Mouse (Mus musculus): Measurements from ENCODE around the gene Dok1. TPM values are rescaled to one million over a fixed set of nuclear protein-coding genes. Genes with fewer than 3 reads are reported as not detected.
A peak's percentile ranks its signal among the peaks of the same experiment; 100 is the strongest.

Dok1 gene
- polyA plus RNA-seq, 1 experiment from 2014 or later = 2.2 TPM

GRCm38 (mm10) chr6:83054074-83054851 lies 21.0 kb upstream of the Dok1 start, which contains the start of gene Aup1:
Aup1 (plus strand) TSS chr6:83054521.
- Histone ChIP-seq H3K27me3 (ENCODE audit: control insufficient read depth, insufficient read depth, low read length) (no peaks in the 10 kb centered on the region), H3K4me1 (replicated peaks; ENCODE audit: control insufficient read depth, insufficient read depth, low read length) (peaks cover 23% of the 10 kb centered on the region), H3K4me3 (replicated peaks; ENCODE audit: low read length) (peak within 1 kb of the TSS; percentile 95), H3K36me3 (replicated peaks; ENCODE audit: control insufficient read depth, insufficient read depth) (peaks cover 29% of the 10 kb centered on the region), H3K9me3 (ENCODE audit: control insufficient read depth, low read length) (no peaks in the 10 kb centered on the region), H3K27ac (peak within 1 kb of the TSS; percentile 87), H3K9ac (peak within 1 kb of the TSS; percentile 93), H3K4me2 (replicated peaks) (peak within 1 kb of the TSS; percentile 85)
- DNase-seq (ENCODE audit: low spot score) = peak; percentile 98
- ATAC-seq (ENCODE audit: low FRiP score) = peak; percentile 96
- under 1% methylated on average over 59 of the region's 64 CpGs for WGBS

DNA sequence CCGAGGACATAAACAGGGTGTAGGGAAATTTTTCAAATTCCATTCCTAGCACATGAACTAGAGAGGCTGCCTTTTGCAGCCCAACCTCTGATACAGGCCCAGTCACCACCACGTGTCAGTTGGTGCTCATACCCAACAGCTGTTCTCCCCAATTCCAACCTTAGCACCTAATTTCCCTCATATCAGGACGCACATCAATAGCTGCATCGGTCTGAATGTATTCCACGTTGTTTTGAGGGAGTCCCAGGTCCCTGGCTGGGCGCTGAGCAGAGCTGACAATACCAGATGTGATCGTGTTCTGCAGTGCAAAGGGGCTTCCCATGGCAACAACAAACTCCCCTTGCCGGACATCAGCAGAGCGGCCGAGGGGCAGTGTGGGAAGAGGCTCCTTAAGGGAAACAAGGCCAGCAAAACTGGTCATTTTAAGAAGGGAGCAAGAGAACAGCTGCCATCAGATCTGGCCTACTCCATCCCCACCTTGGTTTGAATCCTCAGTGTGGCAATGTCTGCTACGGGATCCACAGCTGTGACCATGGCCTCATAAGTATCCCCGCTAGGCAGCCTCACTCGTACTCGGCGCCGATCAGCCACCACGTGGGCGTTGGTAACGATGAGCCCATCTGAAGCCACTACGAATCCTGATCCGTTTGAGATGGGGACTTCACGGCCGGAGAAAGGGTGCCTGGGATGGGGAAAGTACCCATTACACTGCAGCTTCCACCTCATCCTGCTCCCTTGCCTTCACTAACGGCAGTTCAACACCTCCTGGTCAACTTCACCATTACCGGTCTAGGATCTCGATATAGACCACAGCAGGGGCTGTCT lies 20.1 kb upstream of the Dok1 start:
- no peaks in the 10 kb centered on the region for H3K27me3 ChIP-seq (ENCODE audit: control insufficient read depth, insufficient read depth, low read length)
- H3K4me2 ChIP-seq (replicated peaks) = peak overlapping the region; percentile 85
- H3K9me3 ChIP-seq (ENCODE audit: control insufficient read depth, low read length) = no peaks in the 10 kb centered on the region
- WGBS = 2% methylated on average over 26 of the region's 26 CpGs
- peaks cover 23% of the 10 kb centered on the region for H3K4me1 ChIP-seq (replicated peaks; ENCODE audit: control insufficient read depth, insufficient read depth, low read length)
- peak; percentile 9; the same call in 1 of the 2 replicates for ATAC-seq (ENCODE audit: low FRiP score)
- peaks cover 29% of the 10 kb centered on the region for H3K36me3 ChIP-seq (replicated peaks; ENCODE audit: control insufficient read depth, insufficient read depth)
- peak; percentile 48 for DNase-seq (ENCODE audit: low spot score)
- peak overlapping the region; percentile 93 for H3K9ac ChIP-seq
- peak overlapping the region; percentile 95 for H3K4me3 ChIP-seq (replicated peaks; ENCODE audit: low read length)
- H3K27ac ChIP-seq = peak overlapping the region; percentile 87

- H3K9me3 ChIP-seq (ENCODE audit: control insufficient read depth, low read length) = no peaks in the 10 kb centered on the region
- H3K4me3 ChIP-seq (replicated peaks; ENCODE audit: low read length) = no peak overlapping the region
- no peaks in the 10 kb centered on the region for H3K27me3 ChIP-seq (ENCODE audit: control insufficient read depth, insufficient read depth, low read length)
- 79% methylated on average over 10 of the region's 10 CpGs for WGBS
- ATAC-seq (ENCODE audit: low FRiP score) = no peak
- H3K9ac ChIP-seq = no peak overlapping the region
- peaks cover 12% of the 10 kb centered on the region for H3K4me1 ChIP-seq (replicated peaks; ENCODE audit: control insufficient read depth, insufficient read depth, low read length)
- H3K27ac ChIP-seq = no peak overlapping the region
- H3K4me2 ChIP-seq (replicated peaks) = no peak overlapping the region
- no peak for DNase-seq (ENCODE audit: low spot score)
- peaks cover 16% of the 10 kb centered on the region; the same call in 1 of the 2 replicates for H3K36me3 ChIP-seq (replicated peaks; ENCODE audit: control insufficient read depth, insufficient read depth)
Measured at GRCm38 (mm10) chr6:83049367-83049766, 16.1 kb upstream of the Dok1 start.

DNA sequence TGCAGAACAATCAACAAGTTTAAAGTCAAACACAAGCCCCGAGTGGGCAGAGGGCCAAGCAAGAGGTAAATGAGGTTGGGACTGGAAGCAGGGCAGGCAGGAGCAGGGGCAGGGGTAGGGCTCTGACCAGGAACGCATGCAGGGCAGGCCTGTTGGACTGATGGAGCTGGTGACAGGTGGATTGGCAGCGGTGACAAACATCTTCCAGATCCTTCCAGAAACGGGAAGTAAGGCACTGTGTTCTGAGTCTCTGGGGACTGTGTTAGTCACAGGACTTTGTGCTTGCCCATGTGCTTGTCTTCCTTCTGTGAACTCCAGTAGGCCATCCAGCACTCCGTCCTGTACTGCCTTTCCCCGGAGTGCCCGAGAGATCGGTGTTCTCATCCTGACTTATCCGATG lies 11.5 kb upstream of the Dok1 start:
- no peak overlapping the region for H3K4me2 ChIP-seq (replicated peaks)
- H3K27ac ChIP-seq = no peak overlapping the region
- H3K4me1 ChIP-seq (replicated peaks; ENCODE audit: control insufficient read depth, insufficient read depth, low read length) = no peaks in the 10 kb centered on the region
- no peaks in the 10 kb centered on the region for H3K27me3 ChIP-seq (ENCODE audit: control insufficient read depth, insufficient read depth, low read length)
- 78% methylated on average over 9 of the region's 9 CpGs for WGBS
- no peak overlapping the region for H3K9ac ChIP-seq
- ATAC-seq (ENCODE audit: low FRiP score) (no peak), DNase-seq (ENCODE audit: low spot score) (no peak)
- no peak overlapping the region for H3K4me3 ChIP-seq (replicated peaks; ENCODE audit: low read length)
- H3K36me3 ChIP-seq (replicated peaks; ENCODE audit: control insufficient read depth, insufficient read depth) = no peaks in the 10 kb centered on the region
- no peaks in the 10 kb centered on the region for H3K9me3 ChIP-seq (ENCODE audit: control insufficient read depth, low read length)

- Histone ChIP-seq H3K27me3 (ENCODE audit: control insufficient read depth, insufficient read depth, low read length) (no peaks in the 10 kb centered on the region), H3K9ac (no peak overlapping the region), H3K4me2 (replicated peaks) (no peak overlapping the region), H3K27ac (no peak overlapping the region), H3K4me1 (replicated peaks; ENCODE audit: control insufficient read depth, insufficient read depth, low read length) (no peaks in the 10 kb centered on the region), H3K4me3 (replicated peaks; ENCODE audit: low read length) (no peak overlapping the region), H3K9me3 (ENCODE audit: control insufficient read depth, low read length) (no peaks in the 10 kb centered on the region), H3K36me3 (replicated peaks; ENCODE audit: control insufficient read depth, insufficient read depth) (no peaks in the 10 kb centered on the region)
- 92% methylated on average over 5 of the region's 5 CpGs for WGBS
- ATAC-seq (ENCODE audit: low FRiP score) (no peak), DNase-seq (ENCODE audit: low spot score) (no peak)
Measured at GRCm38 (mm10) chr6:83043993-83044392, 10.7 kb upstream of the Dok1 start.

DNA sequence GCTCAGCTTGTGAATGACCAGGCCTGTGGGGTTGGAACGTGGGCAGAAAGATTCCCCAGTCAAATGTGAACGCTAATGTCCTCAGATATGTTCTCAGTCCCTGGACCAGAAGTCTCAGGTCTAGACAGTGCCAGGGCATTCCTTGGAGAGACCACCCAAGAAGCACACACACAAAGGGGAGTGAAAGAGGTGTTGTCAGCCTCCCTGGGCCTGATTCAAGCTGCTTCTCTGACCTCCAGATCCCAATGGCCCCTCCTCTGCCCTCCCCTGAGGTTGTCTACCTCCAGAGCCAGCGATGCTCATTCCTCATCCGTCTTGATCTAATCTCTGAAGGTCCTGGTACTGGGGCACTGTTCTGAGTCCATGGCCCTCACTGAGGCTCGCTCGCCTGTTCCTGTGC lies 10.3 kb upstream of the Dok1 start:
- no peak overlapping the region for H3K4me2 ChIP-seq (replicated peaks)
- no peak overlapping the region for H3K9ac ChIP-seq
- DNase-seq (ENCODE audit: low spot score) (no peak), ATAC-seq (ENCODE audit: low FRiP score) (no peak)
- no peaks in the 10 kb centered on the region for H3K9me3 ChIP-seq (ENCODE audit: control insufficient read depth, low read length)
- H3K4me1 ChIP-seq (replicated peaks; ENCODE audit: control insufficient read depth, insufficient read depth, low read length) = 0 out of 2 replicates have a peak, but pooled peaks cover 2% of the 10 kb centered on the region
- WGBS = 72% methylated on average over 6 of the region's 6 CpGs
- no peaks in the 10 kb centered on the region for H3K27me3 ChIP-seq (ENCODE audit: control insufficient read depth, insufficient read depth, low read length)
- no peaks in the 10 kb centered on the region for H3K36me3 ChIP-seq (replicated peaks; ENCODE audit: control insufficient read depth, insufficient read depth)
- no peak overlapping the region for H3K4me3 ChIP-seq (replicated peaks; ENCODE audit: low read length)
- H3K27ac ChIP-seq = no peak overlapping the region

DNA sequence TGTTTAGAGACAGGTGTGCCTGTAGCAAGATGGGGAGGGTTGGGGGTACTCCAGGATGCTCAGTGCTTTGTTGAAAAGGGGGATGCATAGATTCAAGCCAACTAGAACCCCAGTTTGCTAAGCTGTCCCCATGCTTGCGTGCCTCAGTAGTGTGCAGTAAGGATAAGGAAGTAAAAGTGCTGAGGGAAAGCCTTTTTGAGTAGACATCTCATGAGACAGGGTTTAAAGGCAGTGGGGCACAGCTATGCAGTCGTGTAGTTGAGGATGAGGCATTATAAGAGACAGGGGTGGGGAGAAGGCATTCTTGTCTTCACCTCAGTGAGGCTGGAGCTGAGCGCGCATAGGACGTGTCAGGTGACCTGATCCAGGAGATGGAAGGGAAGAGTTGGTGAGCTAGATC lies 7.3 kb upstream of the Dok1 start:
- no peaks in the 10 kb centered on the region for H3K9me3 ChIP-seq (ENCODE audit: control insufficient read depth, low read length)
- no peaks in the 10 kb centered on the region; the same call in 1 of the 2 replicates for H3K27me3 ChIP-seq (ENCODE audit: control insufficient read depth, insufficient read depth, low read length)
- no peak overlapping the region for H3K4me3 ChIP-seq (replicated peaks; ENCODE audit: low read length)
- peaks cover 7% of the 10 kb centered on the region; the same call in 1 of the 2 replicates for H3K4me1 ChIP-seq (replicated peaks; ENCODE audit: control insufficient read depth, insufficient read depth, low read length)
- no peak for DNase-seq (ENCODE audit: low spot score)
- no peak overlapping the region for H3K4me2 ChIP-seq (replicated peaks)
- H3K36me3 ChIP-seq (replicated peaks; ENCODE audit: control insufficient read depth, insufficient read depth) = no peaks in the 10 kb centered on the region
- 81% methylated on average over 5 of the region's 5 CpGs for WGBS
- ATAC-seq (ENCODE audit: low FRiP score) = no peak
- H3K9ac ChIP-seq = no peak overlapping the region
- no peak overlapping the region for H3K27ac ChIP-seq

DNA sequence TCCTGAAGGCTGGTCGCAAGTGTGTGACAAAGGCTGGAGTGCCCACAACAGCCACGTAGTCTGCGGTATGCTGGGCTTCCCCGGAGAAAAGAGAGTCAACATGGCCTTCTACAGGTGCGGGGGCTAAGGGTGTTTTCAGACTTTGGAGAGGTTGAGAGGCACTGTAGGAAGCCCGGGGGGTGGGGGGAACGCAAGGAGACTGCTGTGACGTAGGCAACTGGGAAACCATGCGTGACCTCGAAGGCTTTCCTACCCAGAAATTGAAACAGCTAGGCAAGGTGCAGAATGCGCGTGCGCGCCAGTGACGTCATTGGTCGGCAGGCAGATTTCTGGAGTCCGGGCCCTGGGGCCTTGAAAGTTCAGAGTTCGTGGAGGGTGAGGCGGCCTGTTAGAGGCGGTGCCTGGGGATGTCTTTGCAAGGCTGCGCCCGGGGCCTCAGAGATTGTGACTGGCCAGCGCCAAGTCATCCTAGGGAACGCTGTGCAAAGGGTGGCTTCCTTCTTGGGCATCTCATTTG lies 5.3 kb upstream of the Dok1 start:
- Histone ChIP-seq H3K4me3 (replicated peaks; ENCODE audit: low read length) (peak overlapping the region; percentile 24), H3K27ac (no peak overlapping the region), H3K9me3 (ENCODE audit: control insufficient read depth, low read length) (no peaks in the 10 kb centered on the region), H3K4me2 (replicated peaks) (peak overlapping the region; percentile 71), H3K27me3 (ENCODE audit: control insufficient read depth, insufficient read depth, low read length) (peaks cover 15% of the 10 kb centered on the region), H3K4me1 (replicated peaks; ENCODE audit: control insufficient read depth, insufficient read depth, low read length) (peaks cover 13% of the 10 kb centered on the region; the same call in 1 of the 2 replicates), H3K9ac (peak overlapping the region; percentile 45; the same call in 1 of the 2 replicates), H3K36me3 (replicated peaks; ENCODE audit: control insufficient read depth, insufficient read depth) (no peaks in the 10 kb centered on the region)
- ATAC-seq (ENCODE audit: low FRiP score) = peak; percentile 61
- 8% methylated on average over 24 of the region's 24 CpGs for WGBS
- peak; percentile 91 for DNase-seq (ENCODE audit: low spot score)

DNA sequence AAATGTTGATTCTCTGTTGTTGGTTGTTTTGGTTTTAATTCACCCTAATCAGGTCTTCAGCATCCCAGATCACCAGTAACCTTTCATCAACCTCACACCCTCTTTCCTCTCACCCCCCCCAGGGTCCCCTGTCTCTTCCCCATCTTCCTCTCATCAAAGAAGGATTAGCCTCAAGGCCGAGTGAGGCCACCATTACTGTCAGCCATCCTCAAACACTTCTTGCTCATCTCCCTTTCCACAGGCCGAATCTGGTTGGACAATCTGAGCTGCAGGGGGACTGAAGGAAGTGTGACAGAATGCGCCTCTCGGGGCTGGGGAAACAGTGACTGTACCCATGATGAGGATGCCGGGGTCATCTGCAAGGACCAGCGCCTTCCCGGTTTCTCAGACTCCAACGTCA lies 3.9 kb upstream of the Dok1 start:
- 83% methylated on average over 8 of the region's 8 CpGs for WGBS
- Histone ChIP-seq H3K9ac (no peak overlapping the region), H3K4me3 (replicated peaks; ENCODE audit: low read length) (no peak overlapping the region), H3K4me2 (replicated peaks) (no peak overlapping the region), H3K27ac (no peak overlapping the region), H3K27me3 (ENCODE audit: control insufficient read depth, insufficient read depth, low read length) (peaks cover 28% of the 10 kb centered on the region), H3K36me3 (replicated peaks; ENCODE audit: control insufficient read depth, insufficient read depth) (no peaks in the 10 kb centered on the region), H3K4me1 (replicated peaks; ENCODE audit: control insufficient read depth, insufficient read depth, low read length) (peaks cover 23% of the 10 kb centered on the region; the same call in 1 of the 2 replicates), H3K9me3 (ENCODE audit: control insufficient read depth, low read length) (no peaks in the 10 kb centered on the region)
- DNase-seq (ENCODE audit: low spot score) (no peak), ATAC-seq (ENCODE audit: low FRiP score) (no peak)
